Mouse (Mus musculus) midbrain, postnatal 0 days (tissue): ENCODE measurements around the gene Cstf1. TPM values are rescaled to one million over a fixed set of nuclear protein-coding genes. Genes with fewer than 3 reads are reported as not detected.

ENCODE experiments used
- ATAC-seq: fragments of 200-750 bp; cut with Nextera tagmentation; 2 replicates; pipeline ENCODE4 v1.8.0; 2017; ENCODE audit warnings: moderate number of reproducible peaks, mild to moderate bottlenecking, moderate TSS enrichment, moderate library complexity; ENCODE audit not compliant: low FRiP score
- DNase-seq: peaks from one replicate; pipeline ENCODE4 v3.0.0-alpha.2; 2015; ENCODE audit warnings: low spot score
- H3K27ac ChIP-seq: fragments of 300-500 bp; sonication (generic); 2 replicates; pipeline ENCODE4 v1.5.1; 2014; ENCODE audit warnings: low read depth, mild to moderate bottlenecking, low read length, mixed read lengths
- H3K27me3 ChIP-seq: fragments of 300-500 bp; sonication (generic); 2 replicates; pipeline ENCODE4 v1.6.1; 2014; ENCODE audit warnings: low read length, control low read depth, mixed read lengths; ENCODE audit not compliant: insufficient read depth
- H3K36me3 ChIP-seq: fragments of 300-500 bp; sonication (generic); 2 replicates; pipeline ENCODE4 v1.6.1; 2014; ENCODE audit warnings: low read length, control low read depth, mixed read lengths; ENCODE audit not compliant: insufficient read depth
- H3K4me1 ChIP-seq: fragments of 300-500 bp; sonication (generic); 2 replicates; pipeline ENCODE4 v1.6.1; 2014; ENCODE audit warnings: mild to moderate bottlenecking, control low read depth, antibody characterized with exemption, low read length, mixed read lengths; ENCODE audit not compliant: insufficient read depth
- H3K4me2 ChIP-seq: fragments of 300-500 bp; sonication (generic); 2 replicates; pipeline ENCODE4 v1.6.1; 2014; ENCODE audit warnings: low read depth, mild to moderate bottlenecking, low read length, mixed read lengths; ENCODE audit not compliant: poor library complexity, severe bottlenecking
- H3K4me3 ChIP-seq: fragments of 300-500 bp; sonication (generic); 2 replicates; pipeline ENCODE4 v1.5.1; 2014; ENCODE audit warnings: low read depth, mild to moderate bottlenecking, low read length, moderate library complexity
- H3K9ac ChIP-seq: fragments of 300-500 bp; sonication (generic); replicated peaks from 2 replicates; pipeline ENCODE4 v1.6.1; 2014; ENCODE audit warnings: mild to moderate bottlenecking, low read length, moderate library complexity, mixed read lengths; ENCODE audit not compliant: poor library complexity, severe bottlenecking
- H3K9me3 ChIP-seq: fragments of 300-500 bp; sonication (generic); 2 replicates; pipeline ENCODE4 v1.6.1; 2016; ENCODE audit warnings: low read length, control low read depth
- CTCF ChIP-seq: IDR thresholded peaks from 2 replicates; pipeline ENCODE4 v1.5.1; 2016; ENCODE audit warnings: antibody characterized with exemption, mild to moderate bottlenecking
- WGBS: fragments of 180-500 bp; shearing (Covaris S2); extraction: QIAGEN DNeasy Blood & Tissue Kit; methylation state at CpG from one replicate; pipeline ENCODE4 v1.1.7; 2014; 5-methylcytosine and 5-hydroxymethylcytosine counted together
- polyA plus RNA-seq: library from polyadenylated mRNA; unstranded; fragments of >200 nt; fragmentation: Nextera tagmentation; extraction: Ambion mirVana; gene quantifications from 2 replicates; pipeline ENCODE4 v1.2.1, GENCODE M21; 2015
- total RNA-seq: library from RNA; depleted of rRNA; stranded (reverse); fragments of >200 nt; gene quantifications from 2 replicates; pipeline ENCODE4 v1.2.3, GENCODE M21; 2014

Cstf1 gene
- total and polyA plus RNA-seq, 2 experiments from 2014 or later: 27.0 to 28.0 TPM

GRCm38 (mm10) chr2:172404239-172404638 lies 33.8 kb downstream of the Cstf1 start:
- no peak for TF ChIP-seq CTCF
- H3K4me2 ChIP-seq: no peak overlapping the region
- 55% methylated on average over 7 of the region's 7 CpGs for WGBS
- no peak overlapping the region for H3K27ac ChIP-seq
- H3K9ac ChIP-seq: no peak overlapping the region
- H3K9me3 ChIP-seq: no peaks in the 10 kb centered on the region
- no peaks in the 10 kb centered on the region for H3K4me1 ChIP-seq
- no peak overlapping the region for H3K4me3 ChIP-seq
- H3K36me3 ChIP-seq: no peaks in the 10 kb centered on the region
- no peaks in the 10 kb centered on the region; the same call in 1 of the 2 replicates for H3K27me3 ChIP-seq
- DNase-seq: no peak
- no peak for ATAC-seq

- WGBS: 74% methylated on average over 3 of the region's 3 CpGs
- H3K36me3 ChIP-seq: no peaks in the 10 kb centered on the region
- no peak overlapping the region for H3K4me3 ChIP-seq
These were observed 34.5 kb downstream of the Cstf1 start for GRCm38 (mm10) chr2:172405011-172405410.

GRCm38 (mm10) chr2:172406173-172406572 lies 35.7 kb downstream of the Cstf1 start:
- Histone ChIP-seq H3K4me3 (no peak overlapping the region), H3K9ac (no peak overlapping the region), H3K27me3 (no peaks in the 10 kb centered on the region; the same call in 1 of the 2 replicates), H3K4me1 (no peaks in the 10 kb centered on the region), H3K36me3 (no peaks in the 10 kb centered on the region), H3K4me2 (no peak overlapping the region), H3K9me3 (no peaks in the 10 kb centered on the region), H3K27ac (no peak overlapping the region)
- TF ChIP-seq CTCF: no peak
- DNase-seq (no peak), ATAC-seq (no peak)
- WGBS: 74% methylated on average over 4 of the region's 4 CpGs

More at GRCm38 (mm10) chr2:172405011-172405410, 34.5 kb downstream of the Cstf1 start:
- Histone ChIP-seq H3K27me3 (no peaks in the 10 kb centered on the region; the same call in 1 of the 2 replicates), H3K4me1 (no peaks in the 10 kb centered on the region), H3K9ac (no peak overlapping the region), H3K27ac (no peak overlapping the region), H3K9me3 (no peaks in the 10 kb centered on the region), H3K4me2 (no peak overlapping the region)
- DNase-seq: no peak
- no peak for ATAC-seq
- TF ChIP-seq CTCF: no peak

- Histone ChIP-seq H3K27ac (no peak overlapping the region), H3K36me3 (no peaks in the 10 kb centered on the region), H3K9me3 (no peaks in the 10 kb centered on the region), H3K9ac (no peak overlapping the region), H3K4me2 (no peak overlapping the region), H3K27me3 (no peaks in the 10 kb centered on the region; the same call in 1 of the 2 replicates), H3K4me3 (no peak overlapping the region), H3K4me1 (no peaks in the 10 kb centered on the region)
- WGBS: 78% methylated on average over 2 of the region's 2 CpGs
- DNase-seq (no peak), ATAC-seq (no peak)
- no peak for TF ChIP-seq CTCF
These were observed 37.0 kb downstream of the Cstf1 start for GRCm38 (mm10) chr2:172407499-172407898.

DNA sequence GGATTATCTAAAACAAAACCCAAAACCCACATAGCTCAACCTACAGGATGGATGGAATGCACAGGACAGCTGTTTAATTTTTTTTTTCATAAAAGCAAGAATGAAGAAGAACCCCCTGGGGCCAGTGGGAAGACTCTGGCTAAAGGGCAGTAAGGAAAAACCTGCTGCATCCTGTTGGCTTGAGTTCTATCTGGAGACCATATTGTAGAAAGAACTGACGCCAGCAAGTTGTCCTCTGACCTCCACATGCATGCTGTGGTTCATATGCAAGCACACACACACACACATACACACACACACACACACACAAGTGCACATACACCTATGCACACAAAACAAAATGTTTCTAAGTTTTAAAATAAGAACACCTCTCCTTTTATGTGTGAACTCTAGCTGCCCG lies 40.2 kb downstream of the Cstf1 start:
- 83% methylated on average over 2 of the region's 2 CpGs for WGBS
- no peak overlapping the region for H3K27ac ChIP-seq
- H3K4me2 ChIP-seq: no peak overlapping the region
- no peaks in the 10 kb centered on the region; the same call in 1 of the 2 replicates for H3K27me3 ChIP-seq
- no peaks in the 10 kb centered on the region for H3K36me3 ChIP-seq
- H3K9ac ChIP-seq: no peak overlapping the region
- no peaks in the 10 kb centered on the region for H3K9me3 ChIP-seq
- H3K4me1 ChIP-seq: no peaks in the 10 kb centered on the region
- no peak for DNase-seq
- no peak for ATAC-seq
- no peak for TF ChIP-seq CTCF
- H3K4me3 ChIP-seq: no peak overlapping the region

GRCm38 (mm10) chr2:172411091-172411490 lies 40.6 kb downstream of the Cstf1 start:
- no peak for TF ChIP-seq CTCF
- Histone ChIP-seq H3K27me3 (no peaks in the 10 kb centered on the region), H3K27ac (no peak overlapping the region), H3K4me3 (no peak overlapping the region), H3K9me3 (no peaks in the 10 kb centered on the region), H3K4me1 (no peaks in the 10 kb centered on the region), H3K4me2 (no peak overlapping the region), H3K36me3 (no peaks in the 10 kb centered on the region), H3K9ac (no peak overlapping the region)
- DNase-seq (no peak), ATAC-seq (no peak)
- 84% methylated on average over 11 of the region's 11 CpGs for WGBS
